Mouse (Mus musculus) forebrain, embryonic 13.5 days (tissue): Measurements from ENCODE around the gene Hist1h2ac. TPM values are rescaled to one million over a fixed set of nuclear protein-coding genes. Genes with fewer than 3 reads are reported as not detected.
"Not testable (repeated sequence)": the region's sequence is repeated elsewhere in the genome, so short reads cannot be mapped to it uniquely, and the experiment has no call there.

Experiments used
- ATAC-seq: fragments of 200-750 bp; cut with Nextera tagmentation; 2 replicates; pipeline ENCODE4 v1.8.0; 2017
- H3K27ac ChIP-seq: fragments of 300-500 bp; sonication (generic); 2 replicates; pipeline ENCODE4 v1.5.1; 2015; ENCODE audit warnings: inconsistent platforms, mild to moderate bottlenecking, moderate library complexity
- H3K27me3 ChIP-seq: fragments of 300-500 bp; sonication (generic); 2 replicates; pipeline ENCODE4 v1.6.1; 2015; ENCODE audit warnings: mild to moderate bottlenecking, inconsistent platforms
- H3K36me3 ChIP-seq: fragments of 300-500 bp; sonication (generic); 2 replicates; pipeline ENCODE4 v1.6.1; 2015; ENCODE audit warnings: mild to moderate bottlenecking, inconsistent platforms; ENCODE audit not compliant: poor library complexity, severe bottlenecking
- H3K4me1 ChIP-seq: fragments of 300-500 bp; sonication (generic); 2 replicates; pipeline ENCODE4 v1.6.1; 2015; ENCODE audit warnings: inconsistent platforms
- H3K4me2 ChIP-seq: fragments of 300-500 bp; sonication (generic); 2 replicates; pipeline ENCODE4 v1.6.1; 2015; ENCODE audit warnings: inconsistent platforms, mild to moderate bottlenecking, moderate library complexity
- H3K4me3 ChIP-seq: fragments of 300-500 bp; sonication (generic); 2 replicates; pipeline ENCODE4 v1.5.1; 2015; ENCODE audit warnings: mild to moderate bottlenecking, inconsistent platforms
- H3K9ac ChIP-seq: fragments of 300-500 bp; sonication (generic); 2 replicates; pipeline ENCODE4 v1.6.1; 2015; ENCODE audit warnings: mild to moderate bottlenecking, inconsistent platforms
- H3K9me3 ChIP-seq: fragments of 300-500 bp; sonication (generic); replicated peaks from 2 replicates; pipeline ENCODE4 v1.6.1; 2016; ENCODE audit warnings: inconsistent platforms
- WGBS: fragments of 180-500 bp; shearing (Covaris S2); methylation state at CpG from one replicate; pipeline ENCODE4 v1.1.7; 2015; 5-methylcytosine and 5-hydroxymethylcytosine counted together
- microRNA-seq: library from miRNA; unstranded; fragments of <30 nt; microRNA quantifications from one replicate; pipeline ENCODE4, GENCODE M21; 2016
- polyA plus RNA-seq: library from polyadenylated mRNA; unstranded; fragments of >200 nt; fragmentation: Nextera tagmentation; extraction: Ambion mirVana; gene quantifications from 2 replicates; pipeline ENCODE4 v1.2.1, GENCODE M21; 2015

Hist1h2ac gene
- polyA plus RNA-seq, 1 experiment from 2014 or later, result 1.3 TPM

GRCm38 (mm10) chr13:23684295-23684945 is 672 bp upstream of the Hist1h2ac start:
- H3K27me3 ChIP-seq, H3K36me3 ChIP-seq, H3K9me3 ChIP-seq: not testable (repeated sequence)
- peak; percentile 25 for ATAC-seq
- Histone ChIP-seq H3K27ac (peak overlapping the region; percentile 98), H3K4me3 (peak overlapping the region; percentile 51), H3K4me2 (peak overlapping the region; percentile 68), H3K4me1 (peaks cover 22% of the 10 kb centered on the region), H3K9ac (peak overlapping the region; percentile 81)
- 0% methylated on average over 18 of the region's 37 CpGs for WGBS

GRCm38 (mm10) chr13:23682947-23683754 is 597 bp downstream of the Hist1h2ac start:
- peak overlapping the region; percentile 68 for H3K4me2 ChIP-seq
- ATAC-seq, result 0 out of 2 replicates have a peak, but pooled peaks have one; percentile 1
- H3K4me3 ChIP-seq, result peak overlapping the region; percentile 51
- peak overlapping the region; percentile 94 for H3K27ac ChIP-seq
- H3K9me3 ChIP-seq, H3K27me3 ChIP-seq, H3K36me3 ChIP-seq: not testable (repeated sequence)
- WGBS, result 7% methylated on average over 16 of the region's 30 CpGs
- peaks cover 22% of the 10 kb centered on the region for H3K4me1 ChIP-seq
- H3K9ac ChIP-seq, result peak overlapping the region; percentile 68

- Histone ChIP-seq H3K27ac (peak overlapping the region; percentile 94), H3K4me1 (peaks cover 22% of the 10 kb centered on the region), H3K9me3 (no peaks in the 10 kb centered on the region), H3K9ac (peak overlapping the region; percentile 68), H3K4me3 (peak overlapping the region; percentile 51), H3K27me3 (0 out of 2 replicates have a peak, but pooled peaks cover 2% of the 10 kb centered on the region), H3K4me2 (peak overlapping the region; percentile 68), H3K36me3 (no peaks in the 10 kb centered on the region)
- no peak for ATAC-seq
- WGBS, result 57% methylated on average over 1 of the region's 1 CpGs
Observed at GRCm38 (mm10) chr13:23682623-23682946, 1.2 kb downstream of the Hist1h2ac start.

- no peak overlapping the region for H3K4me3 ChIP-seq
- 88% methylated on average over 6 of the region's 6 CpGs for WGBS
- no peaks in the 10 kb centered on the region for H3K9me3 ChIP-seq
- no peak overlapping the region for H3K9ac ChIP-seq
- H3K4me2 ChIP-seq, result peak overlapping the region; percentile 68
- 0 out of 2 replicates have a peak, but pooled peaks cover 2% of the 10 kb centered on the region for H3K27me3 ChIP-seq
- H3K36me3 ChIP-seq, result no peaks in the 10 kb centered on the region
- H3K27ac ChIP-seq, result no peak overlapping the region; the same call in 1 of the 2 replicates
- ATAC-seq, result no peak
- peaks cover 22% of the 10 kb centered on the region for H3K4me1 ChIP-seq
Observed at GRCm38 (mm10) chr13:23681990-23682582, 1.7 kb downstream of the Hist1h2ac start.

GRCm38 (mm10) chr13:23662536-23662935 is 21.2 kb downstream of the Hist1h2ac start:
- Histone ChIP-seq H3K4me2 (no peak overlapping the region), H3K27ac (no peak overlapping the region), H3K27me3 (no peaks in the 10 kb centered on the region), H3K4me1 (no peaks in the 10 kb centered on the region), H3K9me3 (no peaks in the 10 kb centered on the region), H3K9ac (no peak overlapping the region), H3K4me3 (no peak overlapping the region), H3K36me3 (no peaks in the 10 kb centered on the region)
- 75% methylated on average over 3 of the region's 3 CpGs for WGBS
- no peak for ATAC-seq

- no peak for ATAC-seq
Observed at GRCm38 (mm10) chr13:23659636-23660366, 23.9 kb downstream of the Hist1h2ac start.

More at GRCm38 (mm10) chr13:23659636-23660366, 23.9 kb downstream of the Hist1h2ac start:
- H3K4me3 ChIP-seq, result no peak overlapping the region
- no peak overlapping the region for H3K4me2 ChIP-seq
- no peaks in the 10 kb centered on the region for H3K4me1 ChIP-seq
- H3K9me3 ChIP-seq, result no peaks in the 10 kb centered on the region
- H3K27ac ChIP-seq, result no peak overlapping the region
- no peaks in the 10 kb centered on the region for H3K36me3 ChIP-seq
- 72% methylated on average over 6 of the region's 6 CpGs for WGBS
- no peak overlapping the region for H3K9ac ChIP-seq
- H3K27me3 ChIP-seq, result no peaks in the 10 kb centered on the region

Small RNAs within 50 kb of the gene (microRNA-seq; reads per million reads assigned to microRNA genes)
- not detected for gene Gm44350

Other genes with a start within 250 kb of the Hist1h2ac start
- not detected in 2 replicates for gene Btn1a1, start 218.0 kb downstream of the Hist1h2ac start, polyA plus RNA-seq
- 0.08 and 0.21 TPM in 2 replicates for gene Btn2a2, start 195.1 kb downstream of the Hist1h2ac start, polyA plus RNA-seq
- gene Hist1h4h, start 152.9 kb downstream of the Hist1h2ac start, polyA plus RNA-seq, result 5.2 and 6.4 TPM in 2 replicates
- 9.5 and 10.0 TPM in 2 replicates for gene Hist1h2af, start 150.0 kb downstream of the Hist1h2ac start, polyA plus RNA-seq
- 10.0 and 11.6 TPM in 2 replicates for gene Hist1h3g, start 148.5 kb downstream of the Hist1h2ac start, polyA plus RNA-seq
- 0.76 and 0.97 TPM in 2 replicates for gene Hist1h2bh, start 140.6 kb downstream of the Hist1h2ac start, polyA plus RNA-seq
- 1.2 and 1.3 TPM in 2 replicates for gene Hist1h3f, start 139.9 kb downstream of the Hist1h2ac start, polyA plus RNA-seq
- gene Hist1h4f, start 132.3 kb downstream of the Hist1h2ac start, polyA plus RNA-seq, result 1.6 and 2.2 TPM in 2 replicates
- gene Hist1h1d, start 130.7 kb downstream of the Hist1h2ac start, polyA plus RNA-seq, result 0.54 and 0.68 TPM in 2 replicates
- gene Hist1h3e, start 121.6 kb downstream of the Hist1h2ac start, polyA plus RNA-seq, result 4.6 and 6.9 TPM in 2 replicates
- gene Hist1h2ae, start 112.7 kb downstream of the Hist1h2ac start, polyA plus RNA-seq, result 120 and 139 TPM in 2 replicates
- gene Hist1h2bg, start 112.6 kb downstream of the Hist1h2ac start, polyA plus RNA-seq, result 8.9 and 11.5 TPM in 2 replicates
- 10.3 and 11.2 TPM in 2 replicates for gene Hist1h2bf, start 109.8 kb downstream of the Hist1h2ac start, polyA plus RNA-seq
- gene Hist1h2ad, start 109.6 kb downstream of the Hist1h2ac start, polyA plus RNA-seq, result 3.8 and 4.8 TPM in 2 replicates
- gene Hist1h3d, start 108.2 kb downstream of the Hist1h2ac start, polyA plus RNA-seq, result 8.8 TPM in 2 replicates
- gene Hist1h4d, start 102.3 kb downstream of the Hist1h2ac start, polyA plus RNA-seq, result 160 and 172 TPM in 2 replicates
- 2.6 and 2.9 TPM in 2 replicates for gene Hist1h2be, start 62.8 kb downstream of the Hist1h2ac start, polyA plus RNA-seq
- gene Hist1h1e, start 61.4 kb downstream of the Hist1h2ac start, polyA plus RNA-seq, result 25.7 and 29.7 TPM in 2 replicates
- gene Hist1h2bc, start 251 bp upstream of the Hist1h2ac start, polyA plus RNA-seq, result 34.1 and 41.4 TPM in 2 replicates
- not detected in 2 replicates for gene Hist1h1t, start 11.9 kb upstream of the Hist1h2ac start, polyA plus RNA-seq
- gene Hist1h4c, start 14.5 kb upstream of the Hist1h2ac start, polyA plus RNA-seq, result 6.5 and 7.9 TPM in 2 replicates
- gene Hfe, start 26.9 kb upstream of the Hist1h2ac start, polyA plus RNA-seq, result 2.2 and 2.8 TPM in 2 replicates
- gene Hist1h1c, start 54.9 kb upstream of the Hist1h2ac start, polyA plus RNA-seq, result 17.8 and 20.5 TPM in 2 replicates
- 8.8 and 10.8 TPM in 2 replicates for gene Hist1h3c, start 61.7 kb upstream of the Hist1h2ac start, polyA plus RNA-seq
- gene Hist1h2bb, start 62.8 kb upstream of the Hist1h2ac start, polyA plus RNA-seq, result 3.0 and 5.5 TPM in 2 replicates
- 58.6 and 70.5 TPM in 2 replicates for gene Hist1h2ab, start 67.2 kb upstream of the Hist1h2ac start, polyA plus RNA-seq
- gene Hist1h3b, start 68.3 kb upstream of the Hist1h2ac start, polyA plus RNA-seq, result 17.0 and 19.6 TPM in 2 replicates
- 5.7 and 6.1 TPM in 2 replicates for gene Hist1h4b, start 73.1 kb upstream of the Hist1h2ac start, polyA plus RNA-seq
- gene Hist1h4a, start 77.3 kb upstream of the Hist1h2ac start, polyA plus RNA-seq, result 0.64 and 1.1 TPM in 2 replicates
- 6.3 and 7.2 TPM in 2 replicates for gene Hist1h3a, start 78.4 kb upstream of the Hist1h2ac start, polyA plus RNA-seq
- 4.6 and 6.0 TPM in 2 replicates for gene Hist1h1a, start 79.7 kb upstream of the Hist1h2ac start, polyA plus RNA-seq
- gene Trim38, start 86.0 kb upstream of the Hist1h2ac start, polyA plus RNA-seq, result 0.08 TPM in 1 of 2 replicates, not detected in the other
- not detected in 2 replicates for gene Slc17a2, start 123.0 kb upstream of the Hist1h2ac start, polyA plus RNA-seq
- not detected in 2 replicates for gene Slc17a3, start 155.5 kb upstream of the Hist1h2ac start, polyA plus RNA-seq
- gene Slc17a1, start 183.8 kb upstream of the Hist1h2ac start, polyA plus RNA-seq, result not detected in 2 replicates
- gene Slc17a4, start 231.1 kb upstream of the Hist1h2ac start, polyA plus RNA-seq, result not detected in 2 replicates